Mouse (Mus musculus): ENCODE measurements around the gene Pim3. TPM values are rescaled to one million over a fixed set of nuclear protein-coding genes. Genes with fewer than 3 reads are reported as not detected.

Gene Pim3
- polyA plus RNA-seq, 1 experiment from 2014 or later, result 48.6 TPM

DNA sequence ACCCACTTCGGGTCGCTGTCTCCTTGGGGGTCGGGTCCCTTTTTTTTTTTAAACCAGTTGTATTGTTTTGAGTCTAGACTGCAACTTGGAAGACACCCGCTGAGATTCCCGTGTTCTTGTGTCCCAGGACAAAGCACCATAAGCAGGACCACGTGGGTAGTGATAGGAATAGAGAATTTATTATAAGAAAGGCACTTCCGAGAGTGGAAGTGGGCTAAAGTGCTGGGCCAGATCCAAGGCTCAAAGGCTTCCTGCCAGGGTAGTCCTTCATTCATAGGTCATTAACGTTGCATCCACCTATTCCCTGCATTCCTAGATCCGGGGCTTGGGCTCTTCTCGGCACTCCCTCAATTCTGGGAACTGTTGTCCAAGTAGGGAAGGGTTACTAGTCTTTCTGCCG lies 24.0 kb upstream of the Pim3 start:
- peak overlapping the region; percentile 48 for H3K4me3 ChIP-seq (ENCODE audit: low read depth, low read length)
- TF ChIP-seq CTCF (IDR thresholded peaks at IDR 0.05; ENCODE audit: low read depth), result no peak
- WGBS, result 2% methylated on average over 11 of the region's 11 CpGs
- H3K27me3 ChIP-seq (ENCODE audit: insufficient read depth, low read length), result no peaks in the 10 kb centered on the region
- no peaks in the 10 kb centered on the region for H3K36me3 ChIP-seq (ENCODE audit: insufficient read depth)
- peak overlapping the region; percentile 88 for H3K4me2 ChIP-seq
- peaks cover 11% of the 10 kb centered on the region for H3K4me1 ChIP-seq (ENCODE audit: insufficient read depth)
- H3K9me3 ChIP-seq (ENCODE audit: low read depth, low read length), result no peaks in the 10 kb centered on the region
- H3K9ac ChIP-seq, result no peak overlapping the region; the same call in 1 of the 2 replicates
- H3K27ac ChIP-seq (ENCODE audit: low read depth), result no peak overlapping the region
- peak; percentile 66 for DNase-seq
- no peak for ATAC-seq (ENCODE audit: insufficient read depth)

DNA sequence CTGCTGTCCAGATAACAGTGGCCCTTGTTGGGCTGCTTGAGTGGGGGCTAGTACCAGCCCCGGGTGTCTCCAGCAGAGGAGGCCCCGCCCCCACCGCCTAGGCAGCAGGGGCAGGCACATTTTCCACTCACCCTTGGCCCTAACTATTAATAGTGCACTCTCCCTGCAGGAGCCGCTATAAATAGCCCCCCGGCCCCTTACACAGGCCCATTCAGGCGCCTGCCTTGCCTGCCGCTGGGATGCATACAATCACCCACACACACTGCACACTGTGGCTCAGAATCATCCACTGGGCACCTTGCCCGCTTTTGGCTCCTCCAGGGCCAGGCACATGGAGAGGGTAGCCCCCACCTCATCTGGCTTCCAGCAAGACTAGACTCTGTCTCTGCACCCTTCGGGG lies 22.7 kb upstream of the Pim3 start:
- Histone ChIP-seq H3K4me2 (peak overlapping the region; percentile 23; the same call in 1 of the 2 replicates), H3K27ac (ENCODE audit: low read depth) (peak overlapping the region; percentile 76), H3K4me3 (ENCODE audit: low read depth, low read length) (no peak overlapping the region), H3K36me3 (ENCODE audit: insufficient read depth) (no peaks in the 10 kb centered on the region), H3K4me1 (ENCODE audit: insufficient read depth) (peaks cover 11% of the 10 kb centered on the region), H3K9ac (no peak overlapping the region), H3K9me3 (ENCODE audit: low read depth, low read length) (no peaks in the 10 kb centered on the region), H3K27me3 (ENCODE audit: insufficient read depth, low read length) (no peaks in the 10 kb centered on the region)
- TF ChIP-seq CTCF (IDR thresholded peaks at IDR 0.05; ENCODE audit: low read depth), result no peak
- DNase-seq (peak; percentile 73), ATAC-seq (ENCODE audit: insufficient read depth) (peak; percentile 76)
- 8% methylated on average over 9 of the region's 9 CpGs for WGBS

DNA sequence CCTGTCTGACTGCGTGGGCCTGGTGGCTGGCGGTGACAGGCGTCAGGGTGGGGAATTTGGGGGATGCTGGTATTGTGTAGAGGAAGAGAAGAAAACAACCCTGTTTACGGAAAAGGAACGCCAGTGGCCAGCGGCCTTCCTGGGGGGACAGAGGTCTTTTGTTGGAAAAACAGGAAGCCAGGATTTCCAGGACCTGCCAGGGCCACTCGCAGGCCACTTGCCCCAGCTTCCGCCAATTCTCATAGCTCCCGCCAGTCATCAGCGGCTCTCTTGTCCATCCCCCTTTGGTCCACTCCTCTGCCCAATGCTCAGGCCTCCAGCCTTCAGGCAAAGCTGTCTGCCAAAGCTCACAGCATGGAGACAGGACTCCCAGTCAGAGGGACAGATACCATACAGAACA lies 21.9 kb upstream of the Pim3 start:
- no peak overlapping the region for H3K9ac ChIP-seq

GRCm38 (mm10) chr15:88841160-88841559 lies 20.8 kb upstream of the Pim3 start:
- Histone ChIP-seq H3K4me3 (ENCODE audit: low read depth, low read length) (no peak overlapping the region), H3K9ac (no peak overlapping the region), H3K27me3 (ENCODE audit: insufficient read depth, low read length) (no peaks in the 10 kb centered on the region), H3K4me1 (ENCODE audit: insufficient read depth) (peaks cover 11% of the 10 kb centered on the region), H3K27ac (ENCODE audit: low read depth) (no peak overlapping the region), H3K4me2 (no peak overlapping the region), H3K9me3 (ENCODE audit: low read depth, low read length) (no peaks in the 10 kb centered on the region), H3K36me3 (ENCODE audit: insufficient read depth) (no peaks in the 10 kb centered on the region)
- DNase-seq, result no peak
- 71% methylated on average over 2 of the region's 2 CpGs for WGBS
- TF ChIP-seq CTCF (IDR thresholded peaks at IDR 0.05; ENCODE audit: low read depth), result no peak
- ATAC-seq (ENCODE audit: insufficient read depth), result no peak

More for the DNA sequence above, 21.9 kb upstream of the Pim3 start:
- 52% methylated on average over 10 of the region's 10 CpGs for WGBS
- no peak for TF ChIP-seq CTCF (IDR thresholded peaks at IDR 0.05; ENCODE audit: low read depth)
- Histone ChIP-seq H3K4me3 (ENCODE audit: low read depth, low read length) (no peak overlapping the region), H3K4me1 (ENCODE audit: insufficient read depth) (peaks cover 11% of the 10 kb centered on the region), H3K27ac (ENCODE audit: low read depth) (peak overlapping the region; percentile 76; the same call in 1 of the 2 replicates), H3K9me3 (ENCODE audit: low read depth, low read length) (no peaks in the 10 kb centered on the region), H3K27me3 (ENCODE audit: insufficient read depth, low read length) (no peaks in the 10 kb centered on the region), H3K4me2 (no peak overlapping the region), H3K36me3 (ENCODE audit: insufficient read depth) (no peaks in the 10 kb centered on the region)
- ATAC-seq (ENCODE audit: insufficient read depth) (no peak), DNase-seq (peak; percentile 71)

DNA sequence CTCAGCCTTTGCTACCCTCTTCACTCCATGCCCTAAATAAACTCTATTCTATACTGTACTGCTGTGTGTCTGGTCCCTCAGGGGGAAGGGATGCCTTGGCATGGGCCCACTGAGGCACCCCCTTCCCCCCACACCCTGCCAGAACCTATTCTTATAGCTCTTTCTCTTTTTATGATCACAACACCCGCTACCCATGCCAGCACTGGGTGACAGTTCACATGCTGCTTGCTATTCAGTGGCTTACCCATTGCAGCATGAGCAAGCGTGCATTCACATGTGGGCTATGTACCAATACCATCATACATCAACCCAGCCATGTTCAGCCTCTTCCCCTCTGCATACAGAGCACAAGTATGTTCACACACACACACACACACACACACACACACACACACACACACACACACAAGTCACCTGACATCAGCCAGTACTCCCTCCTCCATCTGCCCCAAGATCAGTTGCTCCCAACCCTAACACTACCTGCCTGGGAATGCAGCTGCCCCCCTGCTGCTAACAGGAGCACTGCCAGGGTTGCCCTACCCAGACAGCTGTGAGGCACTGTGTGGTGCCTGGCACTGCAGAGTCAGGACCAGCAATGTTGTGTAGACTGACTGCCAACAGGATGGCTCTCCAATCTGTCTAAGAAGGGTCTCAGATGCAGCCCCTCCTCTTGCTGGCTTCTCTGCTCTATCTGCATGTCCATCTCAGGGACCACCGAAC lies 20.2 kb upstream of the Pim3 start:
- ATAC-seq (ENCODE audit: insufficient read depth), result no peak
- Histone ChIP-seq H3K27me3 (ENCODE audit: insufficient read depth, low read length) (no peaks in the 10 kb centered on the region), H3K9ac (no peak overlapping the region), H3K4me2 (no peak overlapping the region), H3K36me3 (ENCODE audit: insufficient read depth) (no peaks in the 10 kb centered on the region), H3K9me3 (ENCODE audit: low read depth, low read length) (no peaks in the 10 kb centered on the region), H3K4me1 (ENCODE audit: insufficient read depth) (peaks cover 11% of the 10 kb centered on the region), H3K27ac (ENCODE audit: low read depth) (no peak overlapping the region), H3K4me3 (ENCODE audit: low read depth, low read length) (no peak overlapping the region)
- TF ChIP-seq CTCF (IDR thresholded peaks at IDR 0.05; ENCODE audit: low read depth), result no peak
- no peak for DNase-seq
- 91% methylated on average over 3 of the region's 3 CpGs for WGBS

- H3K9me3 ChIP-seq (ENCODE audit: low read depth, low read length), result no peaks in the 10 kb centered on the region
- no peaks in the 10 kb centered on the region for H3K27me3 ChIP-seq (ENCODE audit: insufficient read depth, low read length)
- ATAC-seq (ENCODE audit: insufficient read depth) (no peak), DNase-seq (no peak)
- H3K9ac ChIP-seq, result no peak overlapping the region
- TF ChIP-seq CTCF (IDR thresholded peaks at IDR 0.05; ENCODE audit: low read depth), result no peak
- 54% methylated on average over 3 of the region's 3 CpGs for WGBS
- H3K4me2 ChIP-seq, result no peak overlapping the region
- H3K36me3 ChIP-seq (ENCODE audit: insufficient read depth), result no peaks in the 10 kb centered on the region
- H3K27ac ChIP-seq (ENCODE audit: low read depth), result no peak overlapping the region
- no peak overlapping the region for H3K4me3 ChIP-seq (ENCODE audit: low read depth, low read length)
- peaks cover 11% of the 10 kb centered on the region for H3K4me1 ChIP-seq (ENCODE audit: insufficient read depth)
These were observed 19.7 kb upstream of the Pim3 start for GRCm38 (mm10) chr15:88842300-88842673.

- ATAC-seq (ENCODE audit: insufficient read depth) (peak; percentile 22; the same call in 1 of the 2 replicates), DNase-seq (peak; percentile 63)
- Histone ChIP-seq H3K9ac (no peak overlapping the region; the same call in 1 of the 2 replicates), H3K27me3 (ENCODE audit: insufficient read depth, low read length) (no peaks in the 10 kb centered on the region), H3K4me3 (ENCODE audit: low read depth, low read length) (no peak overlapping the region), H3K27ac (ENCODE audit: low read depth) (0 out of 2 replicates have a peak overlapping the region, but pooled peaks have one; percentile 18), H3K36me3 (ENCODE audit: insufficient read depth) (no peaks in the 10 kb centered on the region), H3K4me2 (no peak overlapping the region), H3K4me1 (ENCODE audit: insufficient read depth) (peaks cover 11% of the 10 kb centered on the region), H3K9me3 (ENCODE audit: low read depth, low read length) (no peaks in the 10 kb centered on the region)
- no peak for TF ChIP-seq CTCF (IDR thresholded peaks at IDR 0.05; ENCODE audit: low read depth)
- 17% methylated on average over 8 of the region's 8 CpGs for WGBS
These were observed 18.4 kb upstream of the Pim3 start for GRCm38 (mm10) chr15:88843486-88844097.
